Mouse (Mus musculus) CH12.LX (cell line): ENCODE measurements around the gene Gm572. TPM values are rescaled to one million over a fixed set of nuclear protein-coding genes. Genes with fewer than 3 reads are reported as not detected.

Experiments
- DNase-seq: peaks from one replicate; pipeline ENCODE4 v3.0.0-alpha.2; 2013; ENCODE audit errors: extremely low read depth
- H3K27ac ChIP-seq: 2 replicates; pipeline ENCODE4 v1.5.1; 2012; ENCODE audit warnings: low read depth, mild to moderate bottlenecking, control low read depth, moderate library complexity; ENCODE audit not compliant: insufficient read depth
- H3K27me3 ChIP-seq: replicated peaks from 2 replicates; pipeline ENCODE3; 2012; ENCODE audit warnings: inconsistent platforms
- H3K36me3 ChIP-seq, 2 experiments: replicated peaks in 1 of 2; 2 replicates each; pipeline versions ENCODE3 to v1.6.1; 2012; ENCODE audit warnings: inconsistent platforms in 1 of 2, low read length in 1 of 2, mild to moderate bottlenecking in 1 of 2, mixed read lengths in 1 of 2, moderate library complexity in 1 of 2; ENCODE audit not compliant: control insufficient read depth in 1 of 2, insufficient read depth in 1 of 2
- H3K4me1 ChIP-seq, 2 experiments: 2 replicates each; pipeline ENCODE4 v1.6.1; 2012; ENCODE audit warnings: inconsistent platforms in 1 of 2, moderate library complexity in 1 of 2; ENCODE audit not compliant: insufficient read depth in 2 of 2, control insufficient read depth in 1 of 2
- H3K4me2 ChIP-seq: 2 replicates; pipeline ENCODE4 v1.6.1; 2012; ENCODE audit warnings: low read depth, mild to moderate bottlenecking, control low read depth; ENCODE audit not compliant: poor library complexity, insufficient read depth, severe bottlenecking
- H3K4me3 ChIP-seq, 3 experiments: fragments of 150-350 bp in 1 of 3; sonication (generic) in 1 of 3; replicated peaks in 1 of 3; 2 replicates each; pipeline versions ENCODE3 to v1.5.1; 2011 to 2012; ENCODE audit warnings: low read depth in 2 of 3, low read length in 2 of 3, mild to moderate bottlenecking in 2 of 3, moderate library complexity in 2 of 3, control low read depth in 1 of 3, improper control_type of control experiment in 1 of 3, inconsistent platforms in 1 of 3, mixed read lengths in 1 of 3; ENCODE audit not compliant: poor library complexity in 1 of 3
- H3K79me2 ChIP-seq: replicated peaks from 2 replicates; pipeline ENCODE4 v1.6.1; 2012; ENCODE audit warnings: mild to moderate bottlenecking, moderate library complexity; ENCODE audit not compliant: control insufficient read depth, poor library complexity, insufficient read depth, severe bottlenecking; ENCODE audit errors: extremely low read depth
- H3K9ac ChIP-seq: 2 replicates; pipeline ENCODE4 v1.6.1; 2012; ENCODE audit warnings: low read depth, mild to moderate bottlenecking, control low read depth, moderate library complexity; ENCODE audit not compliant: insufficient read depth
- H3K9me3 ChIP-seq: replicated peaks from 2 replicates; pipeline ENCODE3; 2012; ENCODE audit warnings: low read length, inconsistent platforms, mixed read lengths
- BHLHE40 ChIP-seq: IDR thresholded peaks from 2 replicates; pipeline ENCODE4 v1.6.1; 2011; ENCODE audit warnings: mild to moderate bottlenecking, low read depth, low read length, improper control_type of control experiment
- CHD1 ChIP-seq: IDR thresholded peaks from 2 replicates; pipeline ENCODE4 v1.6.1; 2012; ENCODE audit warnings: low read depth, low read length, improper control_type of control experiment, inconsistent platforms
- CHD2 ChIP-seq: IDR thresholded peaks from 2 replicates; pipeline ENCODE4 v1.6.1; 2011; ENCODE audit warnings: low read length, improper control_type of control experiment
- ETS1 ChIP-seq: conservative IDR thresholded peaks from 2 replicates; pipeline ENCODE4 v1.6.1; 2012; ENCODE audit warnings: low read depth, mild to moderate bottlenecking, inconsistent platforms, low read length, improper control_type of control experiment, moderate library complexity
- IRF4 ChIP-seq: IDR thresholded peaks from 2 replicates; pipeline ENCODE4 v1.6.1; 2014; ENCODE audit warnings: low read depth, mild to moderate bottlenecking, inconsistent platforms, low read length, improper control_type of control experiment
- JUN ChIP-seq: IDR thresholded peaks from 2 replicates; pipeline ENCODE4 v1.6.1; 2011; ENCODE audit warnings: low read depth, mild to moderate bottlenecking, low read length, improper control_type of control experiment, moderate library complexity; ENCODE audit not compliant: insufficient read depth
- KAT2A ChIP-seq: IDR thresholded peaks from 2 replicates; pipeline ENCODE4 v1.6.1; 2012; ENCODE audit warnings: low read length, improper control_type of control experiment, inconsistent platforms; ENCODE audit not compliant: insufficient replicate concordance
- MAX ChIP-seq: IDR thresholded peaks from 2 replicates; pipeline ENCODE4 v1.6.1; 2011; ENCODE audit warnings: low read length, improper control_type of control experiment
- MEF2A ChIP-seq: IDR thresholded peaks from 2 replicates; pipeline ENCODE4 v1.6.1; 2014; ENCODE audit warnings: low read depth, mild to moderate bottlenecking, inconsistent platforms, low read length, improper control_type of control experiment, borderline replicate concordance
- NELFE ChIP-seq: IDR thresholded peaks from 2 replicates; pipeline ENCODE4 v1.6.1; 2011; ENCODE audit warnings: low read depth, low read length, improper control_type of control experiment
- PAX5 ChIP-seq: IDR thresholded peaks from 2 replicates; pipeline ENCODE4 v1.6.1; 2012; ENCODE audit warnings: low read length, inconsistent platforms, mixed read lengths
- POLR2AphosphoS2 ChIP-seq: IDR thresholded peaks from 2 replicates; pipeline ENCODE4 v1.6.1; 2011; ENCODE audit warnings: low read depth, low read length, improper control_type of control experiment
- RAD21 ChIP-seq: IDR thresholded peaks from 2 replicates; pipeline ENCODE4 v1.6.1; 2011; ENCODE audit warnings: low read depth, mild to moderate bottlenecking, low read length, improper control_type of control experiment, moderate library complexity
- RCOR1 ChIP-seq: conservative IDR thresholded peaks from 2 replicates; pipeline ENCODE4 v1.6.1; 2012; ENCODE audit warnings: low read depth, mild to moderate bottlenecking, inconsistent platforms, low read length, improper control_type of control experiment
- SIN3A ChIP-seq: IDR thresholded peaks from 2 replicates; pipeline ENCODE4 v1.6.1; 2012; ENCODE audit warnings: low read length, improper control_type of control experiment, inconsistent platforms
- SMC3 ChIP-seq: IDR thresholded peaks from 2 replicates; pipeline ENCODE4 v1.6.1; 2011; ENCODE audit warnings: low read depth, low read length, improper control_type of control experiment
- USF1 ChIP-seq: IDR thresholded peaks from 2 replicates; pipeline ENCODE4 v1.6.1; 2014; ENCODE audit warnings: low read depth, mild to moderate bottlenecking, inconsistent platforms, low read length, improper control_type of control experiment
- USF2 ChIP-seq: conservative IDR thresholded peaks from 2 replicates; pipeline ENCODE4 v1.6.1; 2011; ENCODE audit warnings: low read depth, low read length, improper control_type of control experiment
- ZC3H11A ChIP-seq: IDR thresholded peaks from 2 replicates; pipeline ENCODE4 v1.6.1; 2012; ENCODE audit warnings: low read depth, mild to moderate bottlenecking, inconsistent platforms, low read length, improper control_type of control experiment
- ZKSCAN1 ChIP-seq: IDR thresholded peaks from 2 replicates; pipeline ENCODE4 v1.6.1; 2012; ENCODE audit warnings: low read depth, inconsistent platforms, low read length, improper control_type of control experiment, borderline replicate concordance
- ZNF384 ChIP-seq: IDR thresholded peaks from 2 replicates; pipeline ENCODE4 v1.6.1; 2012; ENCODE audit warnings: low read depth, low read length, improper control_type of control experiment, inconsistent platforms
- dilution Hi-C: fragments of 300-500 bp; cut with MboI; formaldehyde crosslinking; loops from 2 replicates; pipeline ENCODE4 v1.14.3; 2020; ENCODE audit warnings: low sequenced_read_pairs; ENCODE audit not compliant: extremely low pct_unique_long_range_greater_than_20kb, extremely low pct_ligation_motif_present
- in situ Hi-C: fragments of 300-500 bp; cut with MboI; formaldehyde crosslinking; loops from 3 replicates; pipeline ENCODE4 v1.14.3; 2019; ENCODE audit warnings: low sequenced_read_pairs, low pct_ligation_motif_present, low pct_unique_long_range_greater_than_20kb, mixed read lengths
- polyA plus RNA-seq: library from polyadenylated mRNA; unstranded; fragments of >175 nt; gene quantifications from 2 replicates; pipeline ENCODE4 v1.2.1, GENCODE M21; 2012; ENCODE audit warnings: low read depth; ENCODE audit not compliant: insufficient read length
- total RNA-seq, 2 experiments: library from RNA; depleted of rRNA; stranded (reverse); fragments of 300-350 nt in 1 of 2; fragments of >200 nt in 1 of 2; gene quantifications; 2 replicates each; pipeline ENCODE4 v1.2.3; 2012 to 2014

Gene Gm572
- total and polyA plus RNA-seq, 3 experiments: not detected

DNA sequence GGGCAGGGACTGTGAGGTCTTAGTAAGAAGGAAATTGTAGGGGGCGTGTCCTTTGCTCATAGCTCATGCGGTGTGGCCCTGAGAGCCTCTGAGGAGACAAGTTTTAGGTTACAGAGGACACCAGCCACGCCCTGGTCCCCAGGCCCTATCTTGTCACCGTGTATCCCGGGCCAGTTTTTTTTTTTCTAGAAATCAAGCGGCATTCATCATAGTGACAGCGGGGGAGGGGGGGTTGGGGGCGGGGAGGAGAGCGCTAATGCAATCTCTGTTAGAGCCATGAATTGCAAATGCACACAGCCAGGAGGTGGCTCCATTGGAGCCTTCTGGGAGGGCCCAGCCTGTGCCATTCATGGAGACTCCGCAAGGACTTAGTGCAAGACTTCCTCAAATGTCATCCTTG is 68.2 kb downstream of the Gm572 start:
- in situ Hi-C loops: no loop called here
- H3K27me3 ChIP-seq: peaks cover 58% of the 10 kb centered on the region

DNA sequence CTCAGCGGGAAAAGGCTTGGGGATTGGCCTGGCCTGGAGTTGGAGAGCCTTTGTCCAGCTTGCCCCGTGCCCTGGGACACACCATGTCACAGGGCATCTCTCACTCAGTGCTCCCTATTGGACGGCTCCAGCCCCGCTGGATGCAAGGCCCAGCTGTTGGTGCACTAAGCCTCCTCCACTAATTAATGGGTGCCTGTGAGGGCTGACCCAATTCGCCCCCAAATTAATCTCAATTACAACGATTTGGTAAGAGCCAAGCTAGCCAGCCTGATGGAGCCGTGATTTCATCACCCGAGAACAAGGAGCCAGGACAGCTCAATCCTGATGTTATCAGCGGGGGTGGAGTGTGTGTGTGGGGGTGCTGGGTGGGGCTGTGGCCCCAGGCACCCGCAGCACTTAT is 69.5 kb downstream of the Gm572 start:
- dilution Hi-C loops: no loop called here
- Histone ChIP-seq H3K9me3 (no peaks in the 10 kb centered on the region), H3K27me3 (peaks cover 54% of the 10 kb centered on the region), H3K79me2 (no peaks in the 10 kb centered on the region), H3K4me3 (no peak overlapping the region), H3K9ac (no peak overlapping the region), H3K4me2 (no peak overlapping the region), H3K36me3 (no peaks in the 10 kb centered on the region), H3K4me1 (peaks cover 7 to 9% of the 10 kb centered on the region in 2 experiments; a peak in 3 of 4 replicates), H3K27ac (no peak overlapping the region)
- TF ChIP-seq ZKSCAN1: no peak
- no peak for TF ChIP-seq SMC3
- no peak for TF ChIP-seq RAD21
- no peak for TF ChIP-seq ETS1
- TF ChIP-seq NELFE: no peak
- TF ChIP-seq POLR2AphosphoS2: no peak
- no peak for TF ChIP-seq SIN3A
- TF ChIP-seq MEF2A: no peak
- no peak for TF ChIP-seq CHD1
- no peak for TF ChIP-seq USF1
- TF ChIP-seq IRF4: no peak
- TF ChIP-seq KAT2A: no peak
- no peak for TF ChIP-seq ZC3H11A
- TF ChIP-seq JUN: no peak
- TF ChIP-seq USF2: no peak
- no peak for DNase-seq
- in situ Hi-C loops: no loop called here

More for the DNA sequence above, 68.2 kb downstream of the Gm572 start:
- DNase-seq: no peak
- Histone ChIP-seq H3K79me2 (no peaks in the 10 kb centered on the region), H3K9me3 (no peaks in the 10 kb centered on the region), H3K4me2 (no peak overlapping the region), H3K36me3 (no peaks in the 10 kb centered on the region), H3K9ac (no peak overlapping the region), H3K4me3 (no peak overlapping the region), H3K27ac (no peak overlapping the region), H3K4me1 (peaks cover 7 to 9% of the 10 kb centered on the region in 2 experiments; a peak in 3 of 4 replicates)
- dilution Hi-C loops: no loop called here
- TF ChIP-seq SMC3 (no peak), CHD2 (no peak), ZC3H11A (no peak), PAX5 (no peak), RCOR1 (no peak), MAX (no peak), MEF2A (no peak), ZNF384 (no peak), BHLHE40 (no peak)
